Mouse (Mus musculus) forebrain, embryonic 10.5 days (tissue): ENCODE measurements at regions not wholly inside any gene's neighbourhood (a gene's known extent, or its start where the extent isn't known, plus 50 kb on each side); places are given as distances from the start of the nearest gene placed in this dataset.

Source experiments
- DNase-seq: peaks from one replicate; pipeline ENCODE4 v3.0.0-alpha.2; 2017; ENCODE audit warnings: low spot score; ENCODE audit errors: extremely low spot score
- H3K27ac ChIP-seq: fragments of 300-500 bp; sonication (generic); 2 replicates; pipeline ENCODE4 v1.5.1; 2016; ENCODE audit warnings: mild to moderate bottlenecking
- H3K27me3 ChIP-seq: fragments of 300-500 bp; sonication (generic); 2 replicates; pipeline ENCODE4 v1.6.1; 2016; ENCODE audit warnings: mild to moderate bottlenecking; ENCODE audit not compliant: poor library complexity, severe bottlenecking
- H3K36me3 ChIP-seq: fragments of 300-500 bp; sonication (generic); replicated peaks from 2 replicates; pipeline ENCODE4 v1.6.1; 2016; ENCODE audit warnings: mild to moderate bottlenecking, moderate library complexity
- H3K4me1 ChIP-seq: fragments of 300-500 bp; sonication (generic); 2 replicates; pipeline ENCODE4 v1.6.1; 2016
- H3K4me3 ChIP-seq: fragments of 300-500 bp; sonication (generic); 2 replicates; pipeline ENCODE4 v1.5.1; 2016; ENCODE audit warnings: mild to moderate bottlenecking, moderate library complexity
- H3K9me3 ChIP-seq: fragments of 300-500 bp; sonication (generic); 2 replicates; pipeline ENCODE4 v1.6.1; 2016; ENCODE audit warnings: mild to moderate bottlenecking, moderate library complexity
- WGBS: fragments of 180-500 bp; shearing (Covaris S2); methylation state at CpG from one replicate; pipeline ENCODE4 v1.1.7; 2016; 5-methylcytosine and 5-hydroxymethylcytosine counted together

DNA sequence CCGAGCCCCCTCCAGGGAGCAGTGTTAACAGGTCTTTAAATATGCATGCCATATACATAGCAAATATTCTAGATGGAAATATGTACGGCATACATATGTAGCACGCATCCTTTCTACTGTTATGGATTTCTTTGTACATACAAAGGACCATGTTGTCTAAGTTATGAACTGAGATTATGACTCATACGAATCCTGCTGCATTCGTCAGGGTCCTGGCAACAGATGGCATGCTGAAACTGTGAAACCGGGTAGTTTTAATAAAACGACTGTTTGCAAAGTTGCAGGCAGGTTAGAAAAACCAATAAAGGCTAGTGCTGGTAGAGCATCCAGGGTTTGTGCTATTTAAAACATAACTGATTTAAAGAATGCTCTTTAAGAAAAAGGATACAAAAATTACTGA, 88.8 kb upstream of the Tlk1 start:
- no peaks in the 10 kb centered on the region for H3K9me3 ChIP-seq

DNA sequence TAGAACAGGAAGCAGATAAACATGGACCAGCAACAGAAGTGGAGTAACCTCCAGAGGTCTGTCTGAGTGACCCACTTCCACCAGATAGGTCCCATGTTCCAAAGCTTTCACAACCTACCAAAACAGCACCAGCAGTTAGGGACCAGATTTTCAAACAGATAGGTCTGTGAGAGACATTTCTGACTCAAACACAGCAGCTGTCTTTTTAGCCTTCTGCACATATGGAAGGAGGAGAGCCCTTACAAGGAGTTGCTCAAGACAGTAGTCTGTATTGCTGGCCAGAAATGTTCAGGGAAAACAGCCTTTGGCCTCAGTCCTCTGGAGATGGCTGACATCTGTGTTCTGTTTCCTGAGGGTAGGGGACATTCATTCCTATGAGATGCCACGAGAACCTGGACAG, 83.9 kb upstream of the Tlk1 start:
- 71% methylated on average over 1 of the region's 1 CpGs for WGBS
- no peaks in the 10 kb centered on the region for H3K27me3 ChIP-seq
- H3K36me3 ChIP-seq, result no peaks in the 10 kb centered on the region
- H3K4me3 ChIP-seq, result no peak overlapping the region
- peak overlapping the region; percentile 48; the same call in 1 of the 2 replicates for H3K27ac ChIP-seq
- DNase-seq, result no peak
- H3K4me1 ChIP-seq, result peaks cover 18% of the 10 kb centered on the region
- H3K9me3 ChIP-seq, result no peaks in the 10 kb centered on the region

More for the DNA sequence above, 88.8 kb upstream of the Tlk1 start:
- Histone ChIP-seq H3K4me3 (no peak overlapping the region), H3K27me3 (0 out of 2 replicates have a peak, but pooled peaks cover under 1% of the 10 kb centered on the region), H3K36me3 (no peaks in the 10 kb centered on the region), H3K4me1 (peaks cover 21% of the 10 kb centered on the region), H3K27ac (no peak overlapping the region)
- no peak for DNase-seq
- 92% methylated on average over 7 of the region's 7 CpGs for WGBS

DNA sequence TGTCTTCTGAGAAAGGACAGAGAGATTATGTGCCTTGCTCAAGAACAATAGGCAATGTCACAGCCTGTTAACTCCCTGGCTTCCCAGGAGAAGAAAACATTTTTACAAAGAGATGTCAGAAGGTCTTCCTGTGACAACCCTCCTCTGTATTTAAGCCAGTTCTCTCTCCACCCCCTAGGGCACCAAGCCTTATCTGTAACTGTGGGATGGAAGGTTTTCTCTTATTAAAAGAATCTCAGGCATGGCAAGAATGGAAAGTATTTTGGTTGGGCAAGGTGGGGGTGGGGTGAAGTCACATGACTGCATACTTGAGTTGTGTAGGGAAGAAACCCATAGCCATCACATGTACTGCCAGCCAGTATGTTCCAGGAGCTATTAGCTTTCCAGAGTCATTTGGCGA, 83.1 kb upstream of the Tlk1 start:
- WGBS, result 84% methylated on average over 1 of the region's 1 CpGs
- Histone ChIP-seq H3K27me3 (no peaks in the 10 kb centered on the region), H3K4me3 (no peak overlapping the region)

DNA sequence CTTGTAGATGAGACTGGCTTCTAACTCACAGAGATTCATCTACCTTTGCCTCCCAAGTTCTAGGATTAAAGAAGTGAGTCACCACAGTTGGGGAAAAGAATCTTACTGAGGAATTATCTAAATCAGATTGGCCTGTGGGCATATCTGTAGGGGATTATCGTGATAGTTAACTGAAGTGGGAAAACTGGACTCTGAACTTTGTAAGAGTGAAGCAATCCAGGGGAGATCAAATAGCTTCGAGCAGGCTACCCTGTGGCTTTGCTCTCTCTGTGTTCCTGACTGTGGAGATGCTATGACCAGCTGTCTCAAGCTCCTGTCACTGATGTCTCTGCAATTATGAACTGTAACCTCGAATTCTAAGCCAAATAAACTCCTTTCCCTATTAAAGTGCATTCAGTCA, 80.7 kb upstream of the Tlk1 start:
- no peak for DNase-seq
- Histone ChIP-seq H3K4me3 (no peak overlapping the region), H3K27ac (no peak overlapping the region), H3K36me3 (no peaks in the 10 kb centered on the region), H3K4me1 (peaks cover 18% of the 10 kb centered on the region), H3K9me3 (no peaks in the 10 kb centered on the region), H3K27me3 (no peaks in the 10 kb centered on the region)
- whole genome bisulfite sequencing, result 68% methylated on average over 3 of the region's 3 CpGs

More for the DNA sequence above, 83.1 kb upstream of the Tlk1 start:
- DNase-seq, result peak; percentile 30
- no peaks in the 10 kb centered on the region for H3K36me3 ChIP-seq
- H3K27ac ChIP-seq, result peak overlapping the region; percentile 72
- H3K9me3 ChIP-seq, result no peaks in the 10 kb centered on the region
- peaks cover 18% of the 10 kb centered on the region for H3K4me1 ChIP-seq

DNA sequence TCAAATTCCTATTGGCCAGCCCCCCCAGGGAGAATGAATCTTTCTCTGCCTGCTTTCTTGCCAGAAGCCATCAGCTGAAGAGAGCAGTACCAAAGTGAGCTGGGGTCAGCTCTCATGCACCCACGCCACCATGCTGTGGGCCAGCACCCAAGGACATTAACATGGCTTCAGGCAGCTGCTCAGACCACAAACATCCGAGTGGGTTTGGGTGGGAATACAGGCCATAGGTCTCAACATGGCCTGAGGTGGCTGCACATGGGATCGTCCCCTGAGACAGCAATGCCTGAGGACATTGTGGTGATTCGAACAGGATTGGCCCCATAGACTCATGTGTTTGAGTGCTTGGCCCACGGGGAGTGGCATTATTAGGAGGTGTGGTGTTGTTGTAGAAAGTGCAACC, 78.9 kb upstream of the Tlk1 start:
- H3K9me3 ChIP-seq, result no peaks in the 10 kb centered on the region
- 93% methylated on average over 5 of the region's 5 CpGs for WGBS
- no peak overlapping the region for H3K27ac ChIP-seq
- no peaks in the 10 kb centered on the region for H3K27me3 ChIP-seq
- H3K36me3 ChIP-seq, result no peaks in the 10 kb centered on the region
- no peak overlapping the region for H3K4me3 ChIP-seq
- no peak for DNase-seq
- H3K4me1 ChIP-seq, result peaks cover 15% of the 10 kb centered on the region

DNA sequence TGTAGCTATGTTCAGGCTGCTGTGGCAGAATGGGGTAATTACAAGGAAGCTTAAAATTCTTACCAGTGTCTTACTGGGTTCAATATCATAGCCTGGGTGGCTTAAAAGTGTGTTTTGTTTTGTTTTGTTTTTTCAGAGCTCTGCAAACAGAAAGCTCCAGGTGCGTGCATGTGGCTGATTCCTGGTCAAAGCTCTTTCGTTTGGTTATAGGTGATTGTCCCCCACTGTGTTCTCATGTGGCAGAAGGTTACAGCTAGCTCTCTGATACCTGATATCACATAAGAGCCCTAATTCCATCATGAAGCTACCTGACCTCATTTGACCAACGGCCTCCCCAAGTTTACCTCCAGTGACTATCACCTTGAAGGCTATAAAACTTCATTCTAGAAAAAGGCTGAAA, 76.7 kb upstream of the Tlk1 start:
- Histone ChIP-seq H3K9me3 (no peaks in the 10 kb centered on the region), H3K27me3 (no peaks in the 10 kb centered on the region), H3K4me3 (no peak overlapping the region), H3K36me3 (no peaks in the 10 kb centered on the region), H3K4me1 (no peaks in the 10 kb centered on the region), H3K27ac (no peak overlapping the region)
- DNase-seq, result no peak
- WGBS, result 91% methylated on average over 3 of the region's 3 CpGs

DNA sequence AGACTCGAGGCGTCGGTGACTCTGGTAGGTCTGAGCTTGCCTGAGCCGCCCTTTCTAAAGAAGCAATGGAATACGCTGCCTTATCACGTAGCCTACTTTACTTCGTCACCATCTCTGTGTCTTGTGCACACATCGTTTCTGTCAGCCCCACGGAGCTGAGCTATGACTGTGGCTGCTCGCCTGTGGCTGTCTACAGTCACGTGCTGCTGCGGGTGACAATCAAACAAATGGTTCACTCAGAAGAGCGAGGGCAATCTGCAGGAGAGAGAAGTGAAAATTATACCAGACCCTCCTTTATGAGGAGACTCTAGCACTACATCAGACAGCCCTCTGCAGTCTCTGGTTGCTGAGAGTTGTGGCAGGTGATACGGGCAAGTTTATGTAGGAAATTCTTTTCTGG, 76.0 kb upstream of the Tlk1 start:
- Histone ChIP-seq H3K27me3 (no peaks in the 10 kb centered on the region), H3K36me3 (no peaks in the 10 kb centered on the region), H3K27ac (no peak overlapping the region), H3K4me1 (no peaks in the 10 kb centered on the region), H3K9me3 (no peaks in the 10 kb centered on the region), H3K4me3 (no peak overlapping the region)
- DNase-seq, result no peak
- WGBS, result 91% methylated on average over 14 of the region's 14 CpGs

DNA sequence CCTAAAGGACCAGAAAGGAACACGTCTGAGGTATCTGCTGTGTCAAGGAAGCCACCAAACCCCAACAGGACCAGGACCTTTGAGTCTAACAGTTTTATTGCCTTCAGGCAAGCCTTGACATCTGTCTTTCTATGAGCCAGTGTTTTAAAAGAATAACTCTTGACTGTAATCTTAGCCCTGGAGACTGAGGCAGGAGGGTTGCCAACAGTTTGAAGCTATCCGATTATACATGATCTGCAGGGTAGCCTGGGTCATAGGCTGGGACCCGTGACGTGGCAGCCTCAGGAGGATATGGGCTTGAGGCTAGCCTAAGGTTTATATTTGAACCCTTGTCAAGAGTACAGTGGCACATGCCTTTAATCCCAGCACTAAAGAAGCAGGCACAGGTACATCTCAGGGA, 73.5 kb upstream of the Tlk1 start:
- DNase-seq, result no peak
- Histone ChIP-seq H3K27ac (no peak overlapping the region), H3K4me3 (no peak overlapping the region), H3K9me3 (no peaks in the 10 kb centered on the region), H3K27me3 (no peaks in the 10 kb centered on the region), H3K4me1 (no peaks in the 10 kb centered on the region), H3K36me3 (no peaks in the 10 kb centered on the region)
- WGBS, result 88% methylated on average over 4 of the region's 4 CpGs

DNA sequence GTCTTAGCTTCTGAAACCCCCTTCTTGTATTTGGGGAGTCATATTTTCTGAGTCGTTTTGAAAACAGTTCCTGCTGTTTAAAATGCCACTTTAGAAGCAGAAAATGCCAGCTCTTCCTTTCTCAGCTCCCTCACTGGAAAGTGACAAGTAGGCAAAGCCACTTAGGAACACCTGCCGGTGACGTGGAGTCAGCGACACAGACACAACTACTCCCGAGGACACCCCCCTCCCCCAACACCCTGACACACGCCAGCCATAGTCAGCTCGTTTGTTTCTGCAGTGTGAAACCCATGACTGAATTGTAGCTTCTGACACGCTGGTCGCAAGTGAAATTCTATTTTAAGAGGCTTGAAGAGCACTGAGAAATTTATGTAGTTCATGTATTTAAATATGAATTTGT, 72.9 kb upstream of the Tlk1 start:
- Histone ChIP-seq H3K36me3 (no peaks in the 10 kb centered on the region), H3K9me3 (no peaks in the 10 kb centered on the region), H3K4me1 (no peaks in the 10 kb centered on the region), H3K27ac (no peak overlapping the region), H3K27me3 (no peaks in the 10 kb centered on the region), H3K4me3 (no peak overlapping the region)
- WGBS, result 89% methylated on average over 9 of the region's 9 CpGs
- DNase-seq, result no peak

DNA sequence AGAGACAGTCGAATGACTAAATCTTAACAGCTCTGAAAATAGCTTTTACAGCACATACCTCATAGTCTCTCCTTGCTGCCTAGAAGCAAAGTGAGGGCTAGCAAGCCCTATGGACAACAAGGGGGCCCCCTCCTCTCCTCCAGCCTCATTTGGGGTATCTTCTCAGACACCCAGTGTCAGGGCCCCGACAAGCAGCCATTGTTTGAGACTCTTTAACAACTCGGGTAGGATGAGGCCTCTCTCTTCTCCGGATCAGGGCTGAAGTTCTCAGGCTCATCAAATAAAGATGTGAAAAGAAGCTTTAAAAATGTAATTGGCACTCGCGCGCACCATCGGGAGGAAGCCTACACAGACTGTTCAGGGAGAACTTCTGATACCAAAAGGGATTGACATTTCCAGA, 71.8 kb upstream of the Tlk1 start:
- 91% methylated on average over 8 of the region's 8 CpGs for WGBS
- Histone ChIP-seq H3K27me3 (no peaks in the 10 kb centered on the region), H3K36me3 (no peaks in the 10 kb centered on the region), H3K4me1 (no peaks in the 10 kb centered on the region), H3K27ac (no peak overlapping the region), H3K9me3 (no peaks in the 10 kb centered on the region), H3K4me3 (no peak overlapping the region)
- no peak for DNase-seq

DNA sequence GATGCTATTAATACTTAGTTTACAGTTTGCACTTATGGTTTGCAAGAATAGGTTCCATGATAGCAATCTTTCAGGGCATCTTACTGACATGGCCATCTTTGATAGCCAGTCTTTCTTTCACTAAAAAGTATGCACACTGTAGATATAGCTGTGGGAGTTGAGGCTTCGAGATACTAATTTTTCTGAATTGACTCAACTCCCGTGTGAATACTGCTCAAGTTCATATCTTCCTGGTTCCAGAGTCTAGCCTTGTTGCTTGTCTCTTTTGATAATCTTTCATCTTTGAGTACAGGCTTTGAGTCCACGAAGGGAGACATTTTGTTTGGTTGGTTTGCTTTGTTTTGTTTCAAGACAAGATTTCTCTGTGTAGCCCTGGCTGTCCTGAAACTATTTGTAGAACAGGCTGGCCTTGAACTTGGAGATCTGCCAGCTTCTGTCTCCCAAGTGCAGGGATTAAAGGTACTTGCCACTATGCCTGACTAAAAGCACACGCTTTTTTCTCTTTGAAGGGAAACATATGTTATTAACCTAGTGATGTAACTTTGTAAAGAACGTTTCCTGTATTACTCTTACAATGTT, 64.1 kb upstream of the Tlk1 start:
- Histone ChIP-seq H3K4me3 (no peak overlapping the region), H3K36me3 (no peaks in the 10 kb centered on the region), H3K9me3 (peaks cover 3% of the 10 kb centered on the region; the same call in 1 of the 2 replicates), H3K4me1 (no peaks in the 10 kb centered on the region), H3K27me3 (no peaks in the 10 kb centered on the region), H3K27ac (no peak overlapping the region)
- DNase-seq, result no peak
- WGBS, result 89% methylated on average over 5 of the region's 5 CpGs

DNA sequence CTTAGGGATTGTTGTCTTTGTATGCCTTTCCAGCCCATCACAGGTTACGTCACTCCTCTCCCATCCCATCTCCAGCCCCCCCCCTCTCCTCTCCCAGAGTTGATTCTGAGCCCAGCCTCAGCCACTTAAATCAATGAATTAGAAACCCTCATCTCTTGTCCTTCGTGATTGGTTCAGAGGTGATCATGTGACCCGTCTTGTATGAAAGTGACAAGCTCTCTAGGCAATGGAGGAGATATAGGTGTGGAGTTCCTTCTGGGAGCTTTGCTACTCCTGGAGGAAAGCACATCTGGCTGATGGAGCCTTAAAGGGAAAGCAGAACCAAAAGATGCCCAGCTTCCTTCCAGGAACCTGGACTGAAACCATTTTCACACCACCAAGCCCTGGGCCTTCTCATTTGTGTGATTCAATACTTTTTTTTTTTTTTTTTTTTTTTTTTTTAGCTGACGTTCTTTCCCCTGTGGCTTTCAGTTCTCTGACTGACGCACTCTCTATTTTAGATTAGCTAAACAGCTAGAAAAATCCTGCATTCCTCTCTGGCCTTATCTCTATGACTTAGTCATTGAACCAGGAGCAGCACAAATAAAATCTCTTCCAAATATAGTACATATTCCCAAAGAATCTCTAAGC, 63.4 kb upstream of the Tlk1 start:
- Histone ChIP-seq H3K27ac (no peak overlapping the region), H3K9me3 (peaks cover 4% of the 10 kb centered on the region; the same call in 1 of the 2 replicates), H3K4me1 (no peaks in the 10 kb centered on the region), H3K36me3 (no peaks in the 10 kb centered on the region), H3K4me3 (no peak overlapping the region), H3K27me3 (no peaks in the 10 kb centered on the region)
- 91% methylated on average over 5 of the region's 5 CpGs for WGBS
- no peak for DNase-seq

DNA sequence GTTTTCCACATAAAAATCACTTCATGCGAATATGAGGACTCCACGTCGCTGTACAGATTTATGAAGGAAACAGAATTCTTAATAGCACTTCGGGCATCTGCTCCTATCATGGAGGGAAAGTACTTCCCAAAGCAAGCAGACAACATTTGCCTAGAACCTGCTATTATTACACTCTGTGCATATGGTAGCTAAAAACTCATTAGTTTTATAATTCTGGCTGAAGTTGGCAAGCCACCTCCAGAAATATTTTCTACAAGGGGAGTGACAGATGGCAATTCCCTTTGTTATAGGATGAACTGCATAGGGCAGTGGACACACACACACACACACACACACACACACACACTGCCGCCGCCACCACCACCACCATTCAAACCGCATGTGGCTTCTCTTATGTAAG, 61.3 kb upstream of the Tlk1 start:
- Histone ChIP-seq H3K9me3 (peaks cover 4% of the 10 kb centered on the region; the same call in 1 of the 2 replicates), H3K27me3 (no peaks in the 10 kb centered on the region), H3K27ac (no peak overlapping the region), H3K36me3 (no peaks in the 10 kb centered on the region), H3K4me1 (no peaks in the 10 kb centered on the region), H3K4me3 (no peak overlapping the region)
- WGBS, result 96% methylated on average over 7 of the region's 7 CpGs
- no peak for DNase-seq
